Mouse (Mus musculus) cortical plate, adult 2 months (tissue): ENCODE measurements around the gene Itprid1. TPM values are rescaled to one million over a fixed set of nuclear protein-coding genes. Genes with fewer than 3 reads are reported as not detected.
A peak's percentile ranks its signal among the peaks of the same experiment; 100 is the strongest.

ENCODE experiments used
- H3K27ac ChIP-seq: fragments of 200-500 bp; 2 replicates; pipeline ENCODE4 v1.5.1; 2012; ENCODE audit warnings: low read length, control low read depth, inconsistent platforms; ENCODE audit not compliant: insufficient read depth
- H3K4me1 ChIP-seq: fragments of 200-500 bp; 2 replicates; pipeline ENCODE4 v1.6.1; 2011; ENCODE audit warnings: low read length; ENCODE audit not compliant: control insufficient read depth, insufficient read depth
- H3K4me3 ChIP-seq: fragments of 200-500 bp; 2 replicates; pipeline ENCODE4 v1.5.1; 2011; ENCODE audit warnings: mild to moderate bottlenecking, low read length, control low read depth; ENCODE audit not compliant: insufficient read depth
- CTCF ChIP-seq: fragments of 200-500 bp; IDR thresholded peaks from 2 replicates; pipeline ENCODE4 v1.5.1; 2011; ENCODE audit warnings: mild to moderate bottlenecking, control low read depth, low read length; ENCODE audit not compliant: insufficient read depth; ENCODE audit errors: extremely low read depth
- POLR2A ChIP-seq: fragments of 200-500 bp; IDR thresholded peaks from 2 replicates; pipeline ENCODE4 v1.6.1; 2011; ENCODE audit warnings: mild to moderate bottlenecking, low read length, control low read depth; ENCODE audit not compliant: insufficient read depth; ENCODE audit errors: extremely low read depth
- polyA plus RNA-seq: library from polyadenylated mRNA; depleted of rRNA; stranded (reverse); fragments of >200 nt; gene quantifications from 2 replicates; pipeline ENCODE4 v1.2.3, GENCODE M21; 2012; rRNA removed

The Itprid1 gene
- polyA plus RNA-seq, 1 experiment = 1.1 TPM

- TF ChIP-seq POLR2A = no peak
- TF ChIP-seq CTCF = peak; percentile 31; the same call in 1 of the 2 replicates
- Histone ChIP-seq H3K4me1 (no peaks in the 10 kb centered on the region), H3K27ac (no peak overlapping the region), H3K4me3 (no peak overlapping the region)
These were observed 136.3 kb downstream of the Itprid1 start for GRCm38 (mm10) chr6:55972998-55973397.

- Histone ChIP-seq H3K4me1 (no peaks in the 10 kb centered on the region), H3K27ac (no peak overlapping the region), H3K4me3 (no peak overlapping the region)
- TF ChIP-seq POLR2A = no peak
- TF ChIP-seq CTCF = no peak
These were observed 143.1 kb downstream of the Itprid1 start for GRCm38 (mm10) chr6:55979766-55980165.

GRCm38 (mm10) chr6:56008711-56009110 is 172.0 kb downstream of the Itprid1 start:
- Histone ChIP-seq H3K4me1 (no peaks in the 10 kb centered on the region), H3K27ac (no peak overlapping the region), H3K4me3 (no peak overlapping the region)
- TF ChIP-seq CTCF (no peak), POLR2A (no peak)

- Histone ChIP-seq H3K27ac (no peak overlapping the region), H3K4me1 (no peaks in the 10 kb centered on the region), H3K4me3 (no peak overlapping the region)
- no peak for TF ChIP-seq POLR2A
- no peak for TF ChIP-seq CTCF
These were observed 175.7 kb downstream of the Itprid1 start for GRCm38 (mm10) chr6:56012384-56012783.

GRCm38 (mm10) chr6:56017291-56017994 is 180.7 kb downstream of the Itprid1 start, which contains the start of gene Ppp1r17:
TSS of gene Ppp1r17 (plus strand) at chr6:56017497.
- TF ChIP-seq POLR2A (no peak), CTCF (no peak)
- Histone ChIP-seq H3K27ac (no peak within 1 kb of the TSS), H3K4me1 (no peaks in the 10 kb centered on the region), H3K4me3 (no peak within 1 kb of the TSS)

- TF ChIP-seq POLR2A (no peak), CTCF (no peak)
- H3K4me3 ChIP-seq = no peak overlapping the region
- H3K27ac ChIP-seq = no peak overlapping the region
- no peaks in the 10 kb centered on the region for H3K4me1 ChIP-seq
These were observed 182.9 kb downstream of the Itprid1 start for GRCm38 (mm10) chr6:56019632-56020031.

- Histone ChIP-seq H3K27ac (no peak overlapping the region), H3K4me1 (no peaks in the 10 kb centered on the region; the same call in 1 of the 2 replicates), H3K4me3 (no peak overlapping the region)
- 0 out of 2 replicates have a peak, but pooled peaks have one; percentile 27 for TF ChIP-seq CTCF
- no peak for TF ChIP-seq POLR2A
These were observed 188.8 kb downstream of the Itprid1 start for GRCm38 (mm10) chr6:56025533-56025932.

- Histone ChIP-seq H3K4me1 (no peaks in the 10 kb centered on the region; the same call in 1 of the 2 replicates), H3K27ac (no peak overlapping the region), H3K4me3 (no peak overlapping the region)
- TF ChIP-seq CTCF (no peak), POLR2A (no peak)
These were observed 190.6 kb downstream of the Itprid1 start for GRCm38 (mm10) chr6:56027318-56027717.

GRCm38 (mm10) chr6:56027966-56028365 is 191.3 kb downstream of the Itprid1 start:
- no peak for TF ChIP-seq POLR2A
- TF ChIP-seq CTCF = no peak
- Histone ChIP-seq H3K4me1 (no peaks in the 10 kb centered on the region; the same call in 1 of the 2 replicates), H3K4me3 (no peak overlapping the region), H3K27ac (no peak overlapping the region)

Other genes with a start within 250 kb of the Itprid1 start
- 57.1 and 76.8 TPM in 2 replicates for gene Neurod6, start 155.6 kb upstream of the Itprid1 start, polyA plus RNA-seq
- gene Ppp1r17, start 180.6 kb downstream of the Itprid1 start, polyA plus RNA-seq = 0.08 and 0.11 TPM in 2 replicates